ENCODE assay signal across 20 mouse cellular contexts in the genomic region with DNA sequence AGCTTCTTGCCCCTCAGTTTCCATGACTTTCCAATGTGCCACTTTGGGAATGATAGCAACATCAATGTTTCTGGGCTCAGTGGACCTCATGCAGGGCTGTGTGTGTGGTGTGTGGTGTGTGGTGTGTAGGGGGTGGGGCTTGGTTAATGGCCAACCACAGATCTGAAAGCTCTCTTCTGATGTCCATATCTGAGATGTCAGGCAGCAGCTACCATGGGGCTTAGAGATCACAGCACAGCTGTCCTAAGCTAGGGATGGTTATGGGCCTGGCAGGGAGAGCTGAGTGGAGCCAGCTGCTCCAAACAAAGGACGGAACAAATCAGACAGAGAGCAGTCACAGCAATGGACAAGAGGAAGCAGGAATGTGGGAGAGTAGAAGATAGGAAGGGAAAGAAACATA.
DNase-seq lines count a peak whose midpoint lies in the region; ATAC-seq and TF ChIP-seq lines count a peak whose summit lies in the region.
"Had no signal": no experiment of that assay in that cellular context is flagged by ENCODE, and none has a peak within 500 bp of the region (broad histone marks: within the 10 kb centered on the region; RNA-seq: fewer than 3 reads in every experiment).

No protein-coding gene starts in this region.

- H3K36me3 ChIP-seq in embryonic facial prominence, embryonic 14.5 days (ENCODE audit: control insufficient read depth, insufficient read depth, low read length), result no peaks in the 10 kb centered on the region
- H3K36me3 ChIP-seq in embryonic facial prominence, embryonic 10.5 days (replicated peaks), result no peaks in the 10 kb centered on the region
- no peaks in the 10 kb centered on the region for H3K36me3 ChIP-seq in kidney, postnatal 0 days (ENCODE audit: insufficient read depth, low read length)
- no peaks in the 10 kb centered on the region for H3K36me3 ChIP-seq in embryonic facial prominence, embryonic 15.5 days
- H3K36me3 ChIP-seq: embryonic facial prominence, embryonic 12.5 days; heart, embryonic 10.5 days; hindbrain, embryonic 15.5 days; midbrain, embryonic 12.5 days had no signal

- peaks cover 8% of the 10 kb centered on the region for H3K4me1 ChIP-seq in embryonic facial prominence, embryonic 14.5 days (ENCODE audit: control insufficient read depth, insufficient read depth, low read length)
- H3K4me1 ChIP-seq in embryonic facial prominence, embryonic 10.5 days, result peaks cover 6% of the 10 kb centered on the region; the same call in 1 of the 2 replicates
- H3K4me1 ChIP-seq in kidney, postnatal 0 days (replicated peaks; ENCODE audit: insufficient read depth, low read length), result no peaks in the 10 kb centered on the region
- H3K4me1 ChIP-seq in embryonic facial prominence, embryonic 15.5 days, result peaks cover 6% of the 10 kb centered on the region
- H3K4me1 ChIP-seq: hindbrain, embryonic 15.5 days; midbrain, embryonic 12.5 days had no signal

- H3K9me3 ChIP-seq in embryonic facial prominence, embryonic 14.5 days (ENCODE audit: control insufficient read depth, low read length), result no peaks in the 10 kb centered on the region
- no peaks in the 10 kb centered on the region for H3K9me3 ChIP-seq in embryonic facial prominence, embryonic 10.5 days
- H3K9me3 ChIP-seq in kidney, postnatal 0 days (replicated peaks; ENCODE audit: low read length), result no peaks in the 10 kb centered on the region
- H3K9me3 ChIP-seq in embryonic facial prominence, embryonic 15.5 days (replicated peaks), result no peaks in the 10 kb centered on the region
- H3K9me3 ChIP-seq: embryonic facial prominence, embryonic 12.5 days; heart, embryonic 10.5 days; hindbrain, embryonic 15.5 days; midbrain, embryonic 12.5 days had no signal

- WGBS in embryonic facial prominence, embryonic 14.5 days, result 62% methylated on average over 1 of the region's 1 CpGs
- WGBS in embryonic facial prominence, embryonic 10.5 days, result 81% methylated on average over 1 of the region's 1 CpGs
- 25% methylated on average over 1 of the region's 1 CpGs for WGBS in kidney, postnatal 0 days
- 70% methylated on average over 1 of the region's 1 CpGs for WGBS in embryonic facial prominence, embryonic 15.5 days

- peak; percentile 71; the same call in 1 of the 2 replicates for ATAC-seq in embryonic facial prominence, embryonic 14.5 days (ENCODE audit: low read depth)
- ATAC-seq in kidney, postnatal 0 days (replicated peaks; ENCODE audit: low FRiP score, low read depth), result no peak
- no peak for ATAC-seq in embryonic facial prominence, embryonic 15.5 days (ENCODE audit: insufficient number of reproducible peaks, low FRiP score, low TSS enrichment, low read depth)
- ATAC-seq: activated CD4-positive, CD25-positive, alpha-beta regulatory T cell, adult 4 months; forebrain, embryonic 14.5 days had no signal

- no peak overlapping the region for H3K4me2 ChIP-seq in embryonic facial prominence, embryonic 14.5 days (ENCODE audit: low read depth, low read length)
- no peak overlapping the region for H3K4me2 ChIP-seq in kidney, postnatal 0 days (ENCODE audit: low read length)
- H3K4me2 ChIP-seq in embryonic facial prominence, embryonic 15.5 days (replicated peaks), result no peak overlapping the region
- H3K4me2 ChIP-seq: embryonic facial prominence, embryonic 12.5 days; hindbrain, embryonic 15.5 days; midbrain, embryonic 12.5 days had no signal

- no peak overlapping the region for H3K9ac ChIP-seq in embryonic facial prominence, embryonic 14.5 days (ENCODE audit: low read depth, low read length)
- no peak overlapping the region for H3K9ac ChIP-seq in kidney, postnatal 0 days (ENCODE audit: low read depth, low read length)
- H3K9ac ChIP-seq in embryonic facial prominence, embryonic 15.5 days, result no peak overlapping the region
- H3K9ac ChIP-seq: embryonic facial prominence, embryonic 12.5 days; hindbrain, embryonic 15.5 days; midbrain, embryonic 12.5 days had no signal

- no peak overlapping the region for H3K4me3 ChIP-seq in embryonic facial prominence, embryonic 14.5 days (ENCODE audit: low read depth, low read length)
- H3K4me3 ChIP-seq in embryonic facial prominence, embryonic 10.5 days, result no peak overlapping the region
- H3K4me3 ChIP-seq in kidney, postnatal 0 days (replicated peaks; ENCODE audit: low read depth, low read length), result no peak overlapping the region
- H3K4me3 ChIP-seq in embryonic facial prominence, embryonic 15.5 days (replicated peaks), result no peak overlapping the region
- H3K4me3 ChIP-seq: embryonic facial prominence, embryonic 12.5 days; heart, embryonic 10.5 days; hindbrain, embryonic 15.5 days; midbrain, embryonic 12.5 days had no signal

- TF ChIP-seq CTCF in kidney, postnatal 0 days (IDR thresholded peaks at IDR 0.05; ENCODE audit: low read depth), result no peak

- intact Hi-C loops in heart, postnatal 36 days (cut with DNase I), result no loop called here

- DNase-seq in embryonic facial prominence, embryonic 14.5 days (ENCODE audit: low spot score), result peak; percentile 35
- no peak for DNase-seq in embryonic facial prominence, embryonic 10.5 days (ENCODE audit: low spot score)
- DNase-seq in kidney, postnatal 0 days (ENCODE audit: low spot score), result peak; percentile 45
- DNase-seq in kidney, adult 8-10 months, result no peak
- peak; percentile 46 for DNase-seq in lung, postnatal 10 days
- no peak for DNase-seq in heart, postnatal 36 days
- DNase-seq in spleen, postnatal 10 days (ENCODE audit: low spot score in 2 of 2), result no peak
- DNase-seq: adrenal gland, adult 8-10 months; cerebellum, adult 11-12 months; cerebellum, postnatal 14 days; layer of hippocampus, adult 9-11 months; thymus, adult 2 months had no signal

- no peak overlapping the region for H3K27ac ChIP-seq in embryonic facial prominence, embryonic 14.5 days (replicated peaks; ENCODE audit: low read depth, low read length)
- H3K27ac ChIP-seq in embryonic facial prominence, embryonic 10.5 days (replicated peaks), result no peak overlapping the region
- no peak overlapping the region for H3K27ac ChIP-seq in kidney, postnatal 0 days
- H3K27ac ChIP-seq in embryonic facial prominence, embryonic 15.5 days (replicated peaks), result peak overlapping the region; percentile 1; the same call in 1 of the 2 replicates
- H3K27ac ChIP-seq: embryonic facial prominence, embryonic 12.5 days; heart, embryonic 10.5 days; hindbrain, embryonic 15.5 days; midbrain, embryonic 12.5 days; stomach, postnatal 0 days had no signal

- H3K27me3 ChIP-seq in embryonic facial prominence, embryonic 14.5 days (replicated peaks; ENCODE audit: control insufficient read depth, insufficient read depth, low read length), result no peaks in the 10 kb centered on the region
- H3K27me3 ChIP-seq in embryonic facial prominence, embryonic 10.5 days (replicated peaks; ENCODE audit: low read depth, poor library complexity, severe bottlenecking), result no peaks in the 10 kb centered on the region
- H3K27me3 ChIP-seq in kidney, postnatal 0 days (ENCODE audit: insufficient read depth, low read length), result no peaks in the 10 kb centered on the region
- H3K27me3 ChIP-seq in embryonic facial prominence, embryonic 15.5 days, result no peaks in the 10 kb centered on the region
- H3K27me3 ChIP-seq: embryonic facial prominence, embryonic 12.5 days; hindbrain, embryonic 15.5 days; midbrain, embryonic 12.5 days had no signal

Comparison
In these comparisons a context has a peak if more than half of its experiments do, and no peak if none do; other contexts are left out.
1. DNase-seq: peak in embryonic facial prominence, embryonic 14.5 days (single experiment), kidney, postnatal 0 days (single experiment) and lung, postnatal 10 days (single experiment); none in embryonic facial prominence, embryonic 10.5 days (single experiment), kidney, adult 8-10 months (0 of 2), heart, postnatal 36 days (0 of 2) and spleen, postnatal 10 days (0 of 2).